Mouse (Mus musculus) heart, embryonic 16.5 days (tissue): ENCODE measurements around the gene Gm20388. TPM values are rescaled to one million over a fixed set of nuclear protein-coding genes. Genes with fewer than 3 reads are reported as not detected.

Experiments
- ATAC-seq: fragments of 200-750 bp; cut with Nextera tagmentation; replicated peaks from 2 replicates; pipeline ENCODE4 v1.8.0; 2017; ENCODE audit warnings: moderate number of reproducible peaks; ENCODE audit not compliant: insufficient read depth, low FRiP score; ENCODE audit errors: extremely low read depth
- H3K27ac ChIP-seq: fragments of 300-500 bp; sonication (generic); 2 replicates; pipeline ENCODE4 v1.5.1; 2014; ENCODE audit warnings: mild to moderate bottlenecking, low read length, control low read depth, moderate library complexity
- H3K27me3 ChIP-seq: fragments of 300-500 bp; sonication (generic); 2 replicates; pipeline ENCODE4 v1.6.1; 2014; ENCODE audit warnings: low read length, mixed read lengths; ENCODE audit not compliant: control insufficient read depth, insufficient read depth
- H3K36me3 ChIP-seq: fragments of 300-500 bp; sonication (generic); 2 replicates; pipeline ENCODE4 v1.6.1; 2014; ENCODE audit not compliant: control insufficient read depth, insufficient read depth
- H3K4me1 ChIP-seq: fragments of 300-500 bp; sonication (generic); 2 replicates; pipeline ENCODE4 v1.6.1; 2014; ENCODE audit warnings: low read length, mixed read lengths; ENCODE audit not compliant: control insufficient read depth, insufficient read depth
- H3K4me2 ChIP-seq: fragments of 300-500 bp; sonication (generic); 2 replicates; pipeline ENCODE4 v1.6.1; 2014; ENCODE audit warnings: low read depth, mild to moderate bottlenecking, control low read depth, low read length
- H3K4me3 ChIP-seq: fragments of 300-500 bp; sonication (generic); 2 replicates; pipeline ENCODE4 v1.5.1; 2014; ENCODE audit warnings: mild to moderate bottlenecking, control low read depth, low read length
- H3K9ac ChIP-seq: fragments of 300-500 bp; sonication (generic); 2 replicates; pipeline ENCODE4 v1.6.1; 2014; ENCODE audit warnings: low read length, control low read depth
- H3K9me3 ChIP-seq: fragments of 300-500 bp; sonication (generic); replicated peaks from 2 replicates; pipeline ENCODE4 v1.6.1; 2016; ENCODE audit warnings: low read length; ENCODE audit not compliant: control insufficient read depth
- WGBS: fragments of 180-500 bp; shearing (Covaris S2); extraction: QIAGEN DNeasy Blood & Tissue Kit; methylation state at CpG from one replicate; pipeline ENCODE4 v1.1.7; 2014; 5-methylcytosine and 5-hydroxymethylcytosine counted together
- polyA plus RNA-seq: library from polyadenylated mRNA; unstranded; fragments of >200 nt; fragmentation: Nextera tagmentation; extraction: Ambion mirVana; gene quantifications from 2 replicates; pipeline ENCODE4 v1.2.1, GENCODE M21; 2015

The Gm20388 gene
- polyA plus RNA-seq, 1 experiment from 2014 or later, result 4.5 TPM

DNA sequence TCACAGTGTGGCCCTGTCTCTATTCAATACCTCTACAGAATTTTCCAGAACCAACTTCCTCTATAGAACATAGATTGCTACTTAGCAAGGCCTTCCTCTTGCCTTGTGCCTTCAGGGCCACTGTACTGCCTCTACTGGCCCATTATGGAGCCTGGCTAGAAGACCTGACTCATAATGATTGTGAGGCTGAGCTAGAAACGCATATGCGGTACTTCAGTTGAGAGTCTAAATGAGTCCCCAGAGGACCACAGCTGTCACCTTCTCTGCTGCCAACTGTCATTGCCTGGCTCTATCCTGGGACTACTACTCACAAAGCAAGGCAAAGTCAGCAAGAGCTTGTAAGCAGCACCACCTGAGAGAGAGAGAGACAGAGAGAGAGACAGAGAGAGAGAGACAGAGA is 4273.9 kb downstream of the Gm20388 start:
- H3K9ac ChIP-seq, result 0 out of 2 replicates have a peak overlapping the region, but pooled peaks have one; percentile 10
- ATAC-seq, result no peak
- 44% methylated on average over 2 of the region's 2 CpGs for WGBS

DNA sequence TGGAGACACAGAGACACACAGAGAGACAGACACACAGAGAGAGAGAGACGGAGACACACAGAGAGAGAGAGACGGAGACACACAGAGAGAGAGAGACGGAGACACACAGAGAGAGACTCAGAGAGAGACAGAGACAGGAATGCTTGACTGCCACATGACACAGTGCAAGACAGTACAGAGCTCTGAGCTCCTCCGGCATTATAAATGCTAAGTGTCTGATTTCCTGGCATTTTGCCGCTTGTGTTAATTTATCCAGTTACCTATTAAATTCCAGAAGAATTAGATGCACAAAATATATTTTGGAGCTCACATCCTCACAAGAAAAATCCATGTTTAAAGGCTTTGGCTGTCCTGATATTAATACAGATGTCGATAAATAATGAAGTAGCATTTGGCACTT is 4274.4 kb downstream of the Gm20388 start:
- H3K4me3 ChIP-seq, result no peak overlapping the region
- ATAC-seq, result no peak
- H3K9me3 ChIP-seq, result no peaks in the 10 kb centered on the region
- H3K36me3 ChIP-seq, result no peaks in the 10 kb centered on the region
- H3K27me3 ChIP-seq, result no peaks in the 10 kb centered on the region
- 88% methylated on average over 6 of the region's 6 CpGs for WGBS
- H3K9ac ChIP-seq, result no peak overlapping the region
- peaks cover 36% of the 10 kb centered on the region for H3K4me1 ChIP-seq
- no peak overlapping the region for H3K4me2 ChIP-seq
- no peak overlapping the region for H3K27ac ChIP-seq

More for the DNA sequence above, 4273.9 kb downstream of the Gm20388 start:
- H3K27ac ChIP-seq, result no peak overlapping the region
- no peaks in the 10 kb centered on the region for H3K9me3 ChIP-seq
- no peak overlapping the region for H3K4me3 ChIP-seq
- H3K27me3 ChIP-seq, result no peaks in the 10 kb centered on the region
- no peak overlapping the region for H3K4me2 ChIP-seq
- peaks cover 36% of the 10 kb centered on the region for H3K4me1 ChIP-seq
- H3K36me3 ChIP-seq, result no peaks in the 10 kb centered on the region

DNA sequence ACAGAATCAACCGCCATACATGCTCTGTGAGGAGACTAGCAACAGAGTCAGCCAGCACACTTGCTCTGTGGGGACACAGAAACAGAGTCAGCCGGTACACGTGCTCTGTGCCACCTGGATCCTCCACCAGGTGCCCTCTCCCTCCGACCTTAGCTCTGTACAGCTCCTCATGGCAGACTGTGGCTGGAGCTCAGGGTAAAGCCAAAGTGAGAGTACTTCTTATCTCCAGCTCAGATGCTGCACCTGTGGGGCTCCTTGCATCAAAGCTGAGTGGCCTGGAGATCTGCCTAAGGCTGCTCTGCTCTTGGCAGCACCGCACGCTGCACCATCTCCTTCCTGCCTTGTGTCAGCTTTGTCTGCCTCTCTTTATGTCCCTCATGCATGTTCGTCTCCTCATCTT is 4279.7 kb downstream of the Gm20388 start:
- no peak overlapping the region for H3K4me2 ChIP-seq
- H3K27me3 ChIP-seq, result no peaks in the 10 kb centered on the region
- 80% methylated on average over 7 of the region's 7 CpGs for WGBS
- no peak overlapping the region for H3K4me3 ChIP-seq
- 0 out of 2 replicates have a peak, but pooled peaks have one; percentile 34 for ATAC-seq
- no peaks in the 10 kb centered on the region for H3K36me3 ChIP-seq
- H3K9ac ChIP-seq, result no peak overlapping the region
- no peaks in the 10 kb centered on the region for H3K4me1 ChIP-seq
- no peaks in the 10 kb centered on the region for H3K9me3 ChIP-seq
- no peak overlapping the region for H3K27ac ChIP-seq

DNA sequence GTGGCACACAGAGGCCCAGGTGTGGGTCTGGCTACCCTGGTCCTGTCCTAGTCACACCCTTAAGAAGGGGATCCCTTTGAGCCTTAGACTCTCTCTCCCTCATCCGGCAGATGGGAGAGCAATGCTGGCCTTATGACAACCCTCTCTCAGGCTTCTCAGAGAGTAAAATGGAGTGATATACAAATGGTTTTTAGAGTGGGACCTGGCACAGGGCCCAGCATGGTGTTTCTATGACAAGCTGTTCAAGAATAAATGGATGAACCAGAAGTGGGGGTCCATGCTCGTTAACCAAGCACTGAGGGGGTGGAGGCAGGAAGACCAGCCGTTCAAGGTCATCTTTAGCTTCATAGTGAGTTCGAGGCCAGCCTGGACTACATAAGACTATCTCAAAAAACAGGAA is 4281.6 kb downstream of the Gm20388 start:
- Histone ChIP-seq H3K27me3 (no peaks in the 10 kb centered on the region; the same call in 1 of the 2 replicates), H3K9ac (no peak overlapping the region), H3K9me3 (no peaks in the 10 kb centered on the region), H3K27ac (no peak overlapping the region), H3K36me3 (no peaks in the 10 kb centered on the region), H3K4me3 (no peak overlapping the region), H3K4me1 (peaks cover 3% of the 10 kb centered on the region), H3K4me2 (no peak overlapping the region)
- WGBS, result 60% methylated on average over 4 of the region's 4 CpGs
- ATAC-seq, result no peak

DNA sequence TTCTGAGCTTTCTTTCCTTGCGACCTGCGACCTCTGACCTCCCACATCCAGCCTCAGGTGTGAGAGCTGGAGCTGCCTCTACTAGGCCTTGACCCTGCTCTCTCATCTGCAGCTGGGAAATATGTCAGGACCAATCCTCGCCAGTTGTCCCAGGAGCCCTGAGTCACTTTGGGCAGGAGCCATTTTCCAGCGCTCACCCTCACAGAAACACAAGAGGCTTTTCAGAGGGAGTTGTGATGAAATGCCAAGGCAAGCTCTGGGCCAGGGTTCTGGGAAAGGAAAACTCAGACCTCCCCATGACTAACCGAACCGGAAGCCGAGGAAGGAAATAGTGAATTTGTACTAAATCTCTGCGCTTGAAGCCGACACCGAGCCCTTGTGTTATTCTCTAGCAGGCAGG is 4282.3 kb downstream of the Gm20388 start:
- H3K9me3 ChIP-seq, result no peaks in the 10 kb centered on the region
- H3K4me1 ChIP-seq, result peaks cover 3% of the 10 kb centered on the region
- no peaks in the 10 kb centered on the region for H3K36me3 ChIP-seq
- H3K27ac ChIP-seq, result no peak overlapping the region
- H3K4me2 ChIP-seq, result no peak overlapping the region
- no peak overlapping the region for H3K9ac ChIP-seq
- 78% methylated on average over 10 of the region's 10 CpGs for WGBS
- ATAC-seq, result no peak
- no peak overlapping the region for H3K4me3 ChIP-seq
- peaks cover 2% of the 10 kb centered on the region; the same call in 1 of the 2 replicates for H3K27me3 ChIP-seq

DNA sequence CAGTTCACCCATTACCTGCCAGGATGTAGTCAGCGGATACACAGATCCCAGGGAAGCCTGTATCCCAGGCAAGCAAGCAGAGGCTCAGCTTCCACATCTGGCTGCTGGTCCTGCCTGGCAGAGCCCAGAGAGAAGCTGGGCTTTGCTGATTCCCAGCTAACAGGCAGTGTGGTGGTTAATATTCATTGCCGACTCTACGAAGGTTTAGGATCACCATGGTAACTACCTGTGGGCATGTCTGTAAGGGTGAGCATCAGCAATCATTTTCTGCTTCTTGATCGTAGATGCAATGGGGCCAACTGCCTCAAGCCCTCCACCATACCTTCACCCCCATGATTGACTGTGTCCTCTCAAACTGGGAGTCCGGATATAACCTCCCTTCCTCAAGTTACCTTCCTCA is 4283.4 kb downstream of the Gm20388 start:
- Histone ChIP-seq H3K27ac (no peak overlapping the region), H3K9ac (no peak overlapping the region), H3K4me3 (no peak overlapping the region), H3K36me3 (no peaks in the 10 kb centered on the region), H3K4me2 (no peak overlapping the region), H3K4me1 (peaks cover 3% of the 10 kb centered on the region), H3K27me3 (peaks cover 2% of the 10 kb centered on the region; the same call in 1 of the 2 replicates), H3K9me3 (no peaks in the 10 kb centered on the region)
- 85% methylated on average over 5 of the region's 5 CpGs for WGBS
- ATAC-seq, result no peak

DNA sequence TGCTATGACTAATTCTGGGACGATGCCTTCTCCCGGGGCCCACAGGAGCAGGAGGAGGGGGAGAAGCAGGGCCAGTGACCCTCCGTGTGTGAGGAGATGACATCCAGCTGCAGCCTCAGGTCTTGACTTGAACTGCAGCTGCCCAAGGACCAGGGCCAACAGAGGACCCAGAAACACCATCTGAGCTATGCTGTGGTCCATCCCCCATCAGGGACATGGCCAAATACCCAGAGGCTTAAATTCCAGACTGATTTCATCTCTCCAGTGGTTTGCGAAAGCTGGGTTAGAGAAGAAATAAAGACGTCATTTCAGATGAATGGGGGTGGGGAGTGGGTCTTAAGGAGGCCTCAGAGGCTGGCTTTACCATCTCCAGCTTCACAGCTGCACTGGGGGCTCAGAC is 4285.6 kb downstream of the Gm20388 start:
- WGBS, result 49% methylated on average over 5 of the region's 5 CpGs
- H3K4me2 ChIP-seq, result no peak overlapping the region
- ATAC-seq, result no peak
- no peaks in the 10 kb centered on the region for H3K36me3 ChIP-seq
- H3K27me3 ChIP-seq, result peaks cover 2% of the 10 kb centered on the region; the same call in 1 of the 2 replicates
- H3K9ac ChIP-seq, result no peak overlapping the region
- H3K9me3 ChIP-seq, result no peaks in the 10 kb centered on the region
- H3K27ac ChIP-seq, result no peak overlapping the region
- H3K4me3 ChIP-seq, result no peak overlapping the region
- H3K4me1 ChIP-seq, result peaks cover 3% of the 10 kb centered on the region

DNA sequence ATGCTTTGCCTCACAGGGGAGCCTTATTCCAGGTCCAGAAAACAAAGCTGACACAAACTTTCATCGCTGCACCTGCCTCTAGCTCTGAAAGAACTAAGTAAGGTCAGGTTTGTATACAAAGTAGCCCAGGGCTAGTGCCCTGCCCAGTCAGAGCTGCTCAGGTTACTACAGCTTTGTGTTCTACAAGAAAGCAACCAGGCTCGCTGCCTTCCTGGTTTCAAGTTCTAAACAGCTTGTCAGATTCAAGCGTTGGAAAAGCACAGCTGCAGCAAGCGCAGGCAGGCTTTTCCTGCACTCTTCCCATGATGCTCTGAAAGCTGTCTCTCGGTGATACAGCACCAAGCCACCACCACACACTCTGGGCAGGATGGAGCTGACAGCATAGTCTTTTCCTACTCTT is 4286.2 kb downstream of the Gm20388 start:
- peaks cover 3% of the 10 kb centered on the region for H3K4me1 ChIP-seq
- no peak overlapping the region for H3K4me3 ChIP-seq
- no peak overlapping the region for H3K27ac ChIP-seq
- H3K36me3 ChIP-seq, result no peaks in the 10 kb centered on the region
- WGBS, result 50% methylated on average over 5 of the region's 5 CpGs
- H3K4me2 ChIP-seq, result no peak overlapping the region
- ATAC-seq, result no peak
- peaks cover 2% of the 10 kb centered on the region; the same call in 1 of the 2 replicates for H3K27me3 ChIP-seq
- H3K9ac ChIP-seq, result no peak overlapping the region
- no peaks in the 10 kb centered on the region for H3K9me3 ChIP-seq

DNA sequence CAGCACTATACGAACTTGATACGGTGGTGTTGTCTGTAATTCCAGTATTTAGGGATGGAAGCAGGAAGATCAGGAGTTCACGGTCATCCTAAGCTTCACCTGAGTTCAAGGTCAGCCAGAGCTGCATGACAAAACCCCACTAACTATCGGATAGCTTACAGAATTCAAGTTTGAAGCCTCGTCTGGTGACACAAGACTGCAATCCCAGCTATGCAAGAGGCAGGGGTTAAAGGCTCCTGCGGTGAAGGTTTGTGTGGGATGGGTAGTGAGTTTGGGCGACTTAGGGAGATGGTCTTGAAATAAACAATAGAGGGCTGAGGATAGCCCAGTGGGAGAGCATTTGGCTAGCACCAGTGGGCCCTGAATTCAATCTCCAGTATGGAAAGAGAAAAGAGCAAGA is 4287.6 kb downstream of the Gm20388 start:
- H3K4me1 ChIP-seq, result peaks cover 3% of the 10 kb centered on the region
- H3K9me3 ChIP-seq, result no peaks in the 10 kb centered on the region
- no peak overlapping the region for H3K9ac ChIP-seq
- no peak overlapping the region for H3K4me2 ChIP-seq
- H3K36me3 ChIP-seq, result no peaks in the 10 kb centered on the region
- no peak overlapping the region for H3K4me3 ChIP-seq
- H3K27ac ChIP-seq, result no peak overlapping the region
- peaks cover 2% of the 10 kb centered on the region; the same call in 1 of the 2 replicates for H3K27me3 ChIP-seq
- no peak for ATAC-seq
- 81% methylated on average over 7 of the region's 7 CpGs for WGBS
